Mouse (Mus musculus): ENCODE results near the gene Nek7. TPM values are rescaled to one million over a fixed set of nuclear protein-coding genes. Genes with fewer than 3 reads are reported as not detected.
A peak's percentile ranks its signal among the peaks of the same experiment; 100 is the strongest.

Gene Nek7
- polyA plus RNA-seq, 1 experiment: 1.7 TPM

GRCm38 (mm10) chr1:138596127-138596706 lies 23.7 kb downstream of the Nek7 start:
- no peak overlapping the region for H3K27ac ChIP-seq (ENCODE audit: control insufficient read depth, insufficient read depth, low read depth, low read length)
- H3K36me3 ChIP-seq (ENCODE audit: control insufficient read depth, insufficient read depth, low read length): no peaks in the 10 kb centered on the region
- no peak overlapping the region for H3K4me3 ChIP-seq (ENCODE audit: control insufficient read depth, low read depth, low read length)
- no peaks in the 10 kb centered on the region for H3K27me3 ChIP-seq (ENCODE audit: control insufficient read depth, insufficient read depth, low read length)
- no peak for TF ChIP-seq CTCF (IDR thresholded peaks at IDR 0.05; ENCODE audit: control insufficient read depth, insufficient read depth, insufficient replicate concordance, low read depth, low read length)
- TF ChIP-seq POLR2A (IDR thresholded peaks at IDR 0.05; ENCODE audit: control insufficient read depth, low read depth, low read length): no peak
- H3K4me1 ChIP-seq (ENCODE audit: control insufficient read depth, insufficient read depth, low read length): peaks cover 3% of the 10 kb centered on the region; the same call in 1 of the 2 replicates

- Histone ChIP-seq H3K36me3 (ENCODE audit: control insufficient read depth, insufficient read depth, low read length) (no peaks in the 10 kb centered on the region), H3K4me1 (ENCODE audit: control insufficient read depth, insufficient read depth, low read length) (peaks cover 3% of the 10 kb centered on the region; the same call in 1 of the 2 replicates)
- TF ChIP-seq POLR2A (IDR thresholded peaks at IDR 0.05; ENCODE audit: control insufficient read depth, low read depth, low read length) (no peak), CTCF (IDR thresholded peaks at IDR 0.05; ENCODE audit: control insufficient read depth, insufficient read depth, insufficient replicate concordance, low read depth, low read length) (no peak)
These were observed 25.0 kb downstream of the Nek7 start for GRCm38 (mm10) chr1:138594910-138595309.

GRCm38 (mm10) chr1:138593922-138594321 lies 26.0 kb downstream of the Nek7 start:
- Histone ChIP-seq H3K4me1 (ENCODE audit: control insufficient read depth, insufficient read depth, low read length) (peaks cover 3% of the 10 kb centered on the region; the same call in 1 of the 2 replicates), H3K36me3 (ENCODE audit: control insufficient read depth, insufficient read depth, low read length) (no peaks in the 10 kb centered on the region), H3K27ac (ENCODE audit: control insufficient read depth, insufficient read depth, low read depth, low read length) (0 out of 2 replicates have a peak overlapping the region, but pooled peaks have one; percentile 4), H3K4me3 (ENCODE audit: control insufficient read depth, low read depth, low read length) (no peak overlapping the region), H3K27me3 (ENCODE audit: control insufficient read depth, insufficient read depth, low read length) (no peaks in the 10 kb centered on the region)
- TF ChIP-seq POLR2A (IDR thresholded peaks at IDR 0.05; ENCODE audit: control insufficient read depth, low read depth, low read length) (no peak), CTCF (IDR thresholded peaks at IDR 0.05; ENCODE audit: control insufficient read depth, insufficient read depth, insufficient replicate concordance, low read depth, low read length) (no peak)

More at GRCm38 (mm10) chr1:138594910-138595309, 25.0 kb downstream of the Nek7 start:
- H3K27me3 ChIP-seq (ENCODE audit: control insufficient read depth, insufficient read depth, low read length): no peaks in the 10 kb centered on the region
- H3K4me3 ChIP-seq (ENCODE audit: control insufficient read depth, low read depth, low read length): no peak overlapping the region
- H3K27ac ChIP-seq (ENCODE audit: control insufficient read depth, insufficient read depth, low read depth, low read length): no peak overlapping the region

DNA sequence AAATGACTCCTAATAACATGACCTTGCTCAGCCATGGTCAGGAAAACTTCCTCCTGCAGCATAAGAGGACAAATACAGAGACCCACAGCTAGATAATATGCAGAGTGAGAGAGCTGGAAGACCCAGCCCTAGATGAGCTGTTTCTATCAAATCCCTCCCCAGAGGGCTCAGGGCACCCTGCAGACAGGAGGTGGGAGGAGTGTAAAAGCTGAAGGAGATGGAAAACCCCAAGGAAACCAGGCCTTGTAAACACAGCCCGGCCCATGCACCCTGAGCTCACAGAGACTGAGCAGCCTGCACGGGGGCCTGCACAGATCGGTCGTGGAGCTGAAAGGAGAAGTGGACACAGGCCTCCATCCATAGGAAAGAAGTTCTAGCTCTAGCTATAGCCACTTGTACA lies 27.5 kb downstream of the Nek7 start:
- H3K4me3 ChIP-seq (ENCODE audit: control insufficient read depth, low read depth, low read length): no peak overlapping the region
- H3K4me1 ChIP-seq (ENCODE audit: control insufficient read depth, insufficient read depth, low read length): peaks cover 3% of the 10 kb centered on the region; the same call in 1 of the 2 replicates
- no peak overlapping the region for H3K27ac ChIP-seq (ENCODE audit: control insufficient read depth, insufficient read depth, low read depth, low read length)
- no peaks in the 10 kb centered on the region for H3K36me3 ChIP-seq (ENCODE audit: control insufficient read depth, insufficient read depth, low read length)
- H3K27me3 ChIP-seq (ENCODE audit: control insufficient read depth, insufficient read depth, low read length): no peaks in the 10 kb centered on the region
- TF ChIP-seq CTCF (IDR thresholded peaks at IDR 0.05; ENCODE audit: control insufficient read depth, insufficient read depth, insufficient replicate concordance, low read depth, low read length) (no peak), POLR2A (IDR thresholded peaks at IDR 0.05; ENCODE audit: control insufficient read depth, low read depth, low read length) (no peak)

GRCm38 (mm10) chr1:138590451-138591022 lies 29.4 kb downstream of the Nek7 start:
- peaks cover 3% of the 10 kb centered on the region; the same call in 1 of the 2 replicates for H3K4me1 ChIP-seq (ENCODE audit: control insufficient read depth, insufficient read depth, low read length)
- TF ChIP-seq POLR2A (IDR thresholded peaks at IDR 0.05; ENCODE audit: control insufficient read depth, low read depth, low read length): no peak
- TF ChIP-seq CTCF (IDR thresholded peaks at IDR 0.05; ENCODE audit: control insufficient read depth, insufficient read depth, insufficient replicate concordance, low read depth, low read length): no peak

GRCm38 (mm10) chr1:138589126-138589525 lies 30.8 kb downstream of the Nek7 start:
- Histone ChIP-seq H3K27ac (ENCODE audit: control insufficient read depth, insufficient read depth, low read depth, low read length) (no peak overlapping the region), H3K27me3 (ENCODE audit: control insufficient read depth, insufficient read depth, low read length) (no peaks in the 10 kb centered on the region), H3K4me1 (ENCODE audit: control insufficient read depth, insufficient read depth, low read length) (peaks cover 2% of the 10 kb centered on the region; the same call in 1 of the 2 replicates), H3K36me3 (ENCODE audit: control insufficient read depth, insufficient read depth, low read length) (no peaks in the 10 kb centered on the region), H3K4me3 (ENCODE audit: control insufficient read depth, low read depth, low read length) (no peak overlapping the region)
- TF ChIP-seq POLR2A (IDR thresholded peaks at IDR 0.05; ENCODE audit: control insufficient read depth, low read depth, low read length) (no peak), CTCF (IDR thresholded peaks at IDR 0.05; ENCODE audit: control insufficient read depth, insufficient read depth, insufficient replicate concordance, low read depth, low read length) (no peak)

More at GRCm38 (mm10) chr1:138590451-138591022, 29.4 kb downstream of the Nek7 start:
- H3K36me3 ChIP-seq (ENCODE audit: control insufficient read depth, insufficient read depth, low read length): no peaks in the 10 kb centered on the region
- no peak overlapping the region for H3K27ac ChIP-seq (ENCODE audit: control insufficient read depth, insufficient read depth, low read depth, low read length)
- H3K4me3 ChIP-seq (ENCODE audit: control insufficient read depth, low read depth, low read length): no peak overlapping the region
- H3K27me3 ChIP-seq (ENCODE audit: control insufficient read depth, insufficient read depth, low read length): no peaks in the 10 kb centered on the region

GRCm38 (mm10) chr1:138587812-138588211 lies 32.1 kb downstream of the Nek7 start:
- no peaks in the 10 kb centered on the region for H3K4me1 ChIP-seq (ENCODE audit: control insufficient read depth, insufficient read depth, low read length)
- no peak overlapping the region for H3K27ac ChIP-seq (ENCODE audit: control insufficient read depth, insufficient read depth, low read depth, low read length)
- H3K4me3 ChIP-seq (ENCODE audit: control insufficient read depth, low read depth, low read length): no peak overlapping the region
- no peaks in the 10 kb centered on the region for H3K27me3 ChIP-seq (ENCODE audit: control insufficient read depth, insufficient read depth, low read length)
- H3K36me3 ChIP-seq (ENCODE audit: control insufficient read depth, insufficient read depth, low read length): no peaks in the 10 kb centered on the region
- TF ChIP-seq POLR2A (IDR thresholded peaks at IDR 0.05; ENCODE audit: control insufficient read depth, low read depth, low read length): no peak
- no peak for TF ChIP-seq CTCF (IDR thresholded peaks at IDR 0.05; ENCODE audit: control insufficient read depth, insufficient read depth, insufficient replicate concordance, low read depth, low read length)

Data from testis, adult 2 months (tissue).